Mouse (Mus musculus) layer of hippocampus, postnatal 25 days (tissue): Measurements from ENCODE around the gene Gm44973. TPM values are rescaled to one million over a fixed set of nuclear protein-coding genes. Genes with fewer than 3 reads are reported as not detected.
A peak's percentile ranks its signal among the peaks of the same experiment; 100 is the strongest.
"Not testable (repeated sequence)": the region's sequence is repeated elsewhere in the genome, so short reads cannot be mapped to it uniquely, and the experiment has no call there.

Experiments
- DNase-seq, 2 experiments: peaks; one replicate each; pipeline ENCODE4 v3.0.0; 2022; ENCODE audit warnings: mixed read lengths in 2 of 2, low spot score in 1 of 2; ENCODE audit errors: extremely low spot score in 1 of 2
- total RNA-seq, 2 experiments: library from RNA; stranded (reverse); gene quantifications; 2 replicates each; pipeline ENCODE4 v1.2.3; 2021

The Gm44973 gene
- total RNA-seq, result not detected

DNA sequence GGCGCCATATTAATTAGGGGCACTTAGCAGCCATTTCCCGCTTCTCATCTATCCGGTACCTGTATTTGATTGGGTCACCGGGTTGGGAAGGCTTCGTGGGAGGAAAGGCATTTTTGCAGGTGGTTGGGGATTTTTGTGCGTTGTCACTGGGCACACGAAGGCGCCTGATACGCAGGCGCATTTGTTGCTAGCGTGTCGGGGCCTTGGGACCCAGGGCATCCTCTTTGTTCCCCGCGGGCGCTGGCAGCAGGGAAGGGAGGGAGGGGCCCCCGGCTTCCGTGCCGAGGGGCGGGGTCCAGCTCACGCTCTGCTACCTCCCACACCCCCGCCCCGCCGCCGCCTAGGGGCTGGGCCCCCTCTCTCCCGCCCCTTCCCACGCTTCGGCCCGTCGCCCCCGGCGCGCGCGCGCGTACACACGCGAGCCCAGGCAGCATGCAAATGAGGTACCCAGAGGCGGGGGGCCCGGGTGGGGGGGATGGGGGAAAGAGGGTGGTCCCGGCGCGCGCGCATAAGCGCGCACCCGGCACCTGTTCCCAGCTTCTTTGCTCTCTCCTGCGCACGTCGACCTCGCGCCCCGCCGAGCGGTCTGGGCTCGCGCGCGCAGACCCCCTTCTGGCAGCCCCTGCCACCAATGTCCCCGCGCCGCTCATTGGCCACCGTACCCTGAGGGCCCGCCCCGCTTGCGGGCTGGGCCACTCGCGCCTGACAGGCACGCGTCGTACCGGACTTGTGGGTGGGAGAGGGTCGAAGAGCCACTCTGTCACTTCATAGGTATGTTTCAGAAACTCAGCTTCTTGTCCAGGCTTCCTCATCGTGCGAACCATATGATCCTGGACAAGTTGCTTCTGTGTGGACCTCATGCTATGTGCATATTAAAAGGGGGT is at the start of gene Gm44973:
TSS of gene Gm44973 (plus strand) at position 379 of the 884 bp plus-strand sequence.
- DNase-seq, result peak; percentile 76 to 86

DNA sequence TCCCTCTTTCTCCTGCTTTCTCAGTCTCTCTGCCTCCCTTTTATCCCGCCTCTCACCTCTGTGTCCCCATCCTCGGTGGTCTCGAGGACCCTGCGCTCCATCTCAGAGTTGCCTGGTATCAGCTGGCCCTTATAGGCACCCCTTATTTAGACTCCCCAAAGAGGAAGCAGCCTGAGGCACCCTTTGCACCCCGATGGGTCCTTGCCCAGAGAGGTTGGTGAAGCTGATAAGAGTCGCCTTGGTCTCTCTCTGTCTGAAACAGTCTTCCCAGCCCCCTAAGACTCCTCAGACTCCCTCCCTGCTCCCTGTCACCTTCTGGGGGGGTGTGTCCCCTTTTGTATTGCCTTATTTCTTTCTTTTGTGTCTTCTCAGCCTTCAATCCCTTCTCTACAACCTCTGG is 44.2 kb upstream of the Gm44973 start, which contains the start of gene Sbk3:
TSS of gene Sbk3 (minus strand) at position 101 of the 400 bp plus-strand sequence.
- DNase-seq, result no peak

DNA sequence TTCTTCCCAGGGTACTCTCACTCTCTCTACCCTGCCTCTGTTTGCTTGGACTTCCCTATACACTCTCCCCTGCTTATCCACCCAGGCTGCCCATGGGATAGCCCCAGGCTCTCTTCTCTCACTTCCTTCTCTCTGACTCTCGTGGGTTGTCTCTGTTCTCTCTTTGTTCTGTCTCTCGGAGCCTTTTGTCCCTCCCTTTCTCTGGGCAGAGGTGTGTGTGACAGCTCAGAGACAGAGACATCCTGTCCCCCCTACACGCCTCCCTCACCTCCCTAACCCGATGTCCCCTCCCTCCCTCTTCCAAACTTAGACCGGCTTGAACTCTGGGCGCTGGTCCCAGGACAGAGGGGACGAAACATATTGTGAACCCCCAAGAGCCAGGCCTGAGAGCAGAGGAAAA is 43.6 kb upstream of the Gm44973 start:
- no peak for DNase-seq

DNA sequence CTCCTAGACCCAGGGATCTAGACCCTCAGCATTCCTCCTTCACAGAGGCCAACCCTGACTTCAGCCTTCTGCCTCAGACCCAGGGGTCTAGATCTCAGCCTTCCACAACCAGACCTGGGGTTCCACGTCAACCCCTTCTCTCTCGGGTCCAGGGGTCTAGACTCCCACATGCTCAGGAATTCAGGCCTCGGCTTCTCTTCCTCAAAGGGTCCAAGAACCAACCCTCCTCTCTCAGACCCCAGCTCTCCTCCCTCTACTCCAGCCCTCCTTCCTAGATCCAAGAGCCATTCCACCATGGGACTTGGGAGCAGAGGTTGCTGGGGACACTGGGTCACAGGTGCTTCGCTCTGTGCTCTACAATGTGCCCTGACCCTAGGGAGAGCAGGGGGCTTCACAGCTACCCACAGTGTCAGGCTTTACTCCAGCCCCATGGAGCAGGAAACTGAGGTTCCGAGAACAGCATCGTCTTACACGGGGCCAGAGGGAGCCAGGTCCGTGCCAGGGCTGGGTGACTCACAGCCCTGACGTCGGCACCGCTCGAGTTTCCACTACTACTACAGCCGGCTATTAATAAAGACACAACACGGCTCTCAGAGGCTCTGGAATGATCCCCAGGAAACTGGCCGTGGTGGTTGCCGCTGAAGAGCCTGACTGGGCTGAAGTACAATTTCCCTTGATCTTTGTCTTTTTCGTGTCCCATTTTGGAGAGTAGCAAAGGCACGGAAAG is 42.8 kb upstream of the Gm44973 start:
- no peak for DNase-seq

DNA sequence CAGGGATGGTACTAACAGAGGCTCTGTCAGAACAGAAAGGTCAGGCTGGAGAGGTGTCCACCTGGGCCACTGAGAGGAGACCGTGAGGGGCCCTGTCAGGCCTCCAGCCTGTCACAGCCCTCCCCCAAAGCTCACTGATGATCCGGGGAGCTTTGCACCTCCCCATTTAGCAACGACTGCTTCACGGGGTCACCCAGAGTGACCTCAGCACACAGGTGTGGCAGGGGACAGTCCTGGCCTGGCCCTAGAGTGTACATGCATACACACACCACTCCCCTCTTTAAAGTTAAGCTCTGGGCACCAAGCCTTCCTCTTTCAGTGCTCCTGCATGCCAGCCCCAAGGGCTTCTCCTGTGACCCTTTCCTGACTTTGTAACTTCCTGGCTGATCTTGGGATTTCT is 39.8 kb upstream of the Gm44973 start:
- DNase-seq, result no peak

DNA sequence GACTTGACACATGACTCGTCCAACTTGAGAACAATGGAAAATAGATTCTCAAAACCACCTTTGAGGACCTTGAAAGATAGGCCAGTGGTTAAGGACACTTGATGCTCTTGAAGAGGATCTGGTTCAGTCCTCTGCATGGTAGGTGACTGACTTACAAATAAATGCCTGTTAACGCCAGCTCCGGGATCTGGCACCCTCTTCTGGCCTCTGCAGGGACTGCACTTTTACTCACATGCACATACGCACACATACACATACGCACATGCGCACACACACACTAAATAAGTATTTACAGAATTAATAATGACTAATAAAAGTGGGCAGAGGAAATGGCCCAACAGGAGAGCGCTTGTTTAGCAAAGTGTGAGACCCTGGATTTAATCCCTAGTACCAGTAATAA is 38.5 kb upstream of the Gm44973 start:
- DNase-seq, result no peak

DNA sequence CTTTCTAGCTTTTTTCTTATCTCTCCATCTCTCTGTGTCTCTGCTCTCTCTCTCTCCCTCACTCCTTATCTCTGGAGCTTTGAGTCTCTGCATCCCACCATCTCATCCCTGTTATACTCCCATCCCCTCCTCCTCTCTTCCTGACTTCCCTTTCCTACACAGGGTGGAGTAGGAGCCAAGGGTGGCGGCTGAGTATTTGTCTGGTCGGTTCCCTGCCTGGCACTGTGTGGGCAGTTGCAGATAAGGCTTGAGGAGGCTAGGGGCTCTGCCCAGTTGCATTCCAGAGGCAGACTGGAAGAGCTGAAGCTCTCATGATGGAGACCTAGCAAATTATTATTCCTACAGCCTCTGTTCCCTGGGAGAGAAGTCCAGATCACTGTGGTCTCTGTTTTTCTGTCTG is 27.0 kb upstream of the Gm44973 start:
- DNase-seq, result no peak

DNA sequence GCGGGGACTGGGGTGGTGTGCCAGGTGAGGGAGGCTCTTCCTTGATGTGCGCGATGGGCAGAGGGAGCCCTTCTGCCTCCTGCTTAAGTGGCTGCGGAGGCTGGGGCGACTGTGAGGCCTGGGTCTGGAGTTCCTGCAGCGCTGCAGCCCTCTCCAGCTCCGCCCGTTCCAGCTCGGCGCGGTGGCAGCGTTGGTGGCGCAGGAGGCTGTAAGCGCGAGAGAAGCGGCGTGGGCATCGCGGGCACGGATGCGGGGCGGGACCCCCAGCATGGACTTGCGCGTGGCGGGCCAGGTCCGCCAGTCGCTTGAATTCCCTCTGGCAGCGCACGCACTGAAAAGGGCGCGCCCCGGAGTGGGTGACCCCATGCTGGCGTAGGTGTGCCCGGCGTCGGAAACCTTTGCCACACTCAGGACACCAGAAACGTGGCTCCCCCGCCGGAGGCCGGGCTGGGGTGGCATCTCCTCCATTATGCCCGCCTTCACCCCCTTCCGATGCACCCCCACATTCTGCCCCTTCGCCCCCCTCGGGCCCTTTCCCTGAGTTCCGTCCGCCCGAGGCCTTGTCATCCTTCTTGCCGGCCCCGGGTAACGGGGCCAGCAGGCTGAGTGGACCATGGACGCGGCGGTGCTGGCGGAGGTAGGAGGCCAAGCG is 21.8 kb upstream of the Gm44973 start:
- no peak for DNase-seq

DNA sequence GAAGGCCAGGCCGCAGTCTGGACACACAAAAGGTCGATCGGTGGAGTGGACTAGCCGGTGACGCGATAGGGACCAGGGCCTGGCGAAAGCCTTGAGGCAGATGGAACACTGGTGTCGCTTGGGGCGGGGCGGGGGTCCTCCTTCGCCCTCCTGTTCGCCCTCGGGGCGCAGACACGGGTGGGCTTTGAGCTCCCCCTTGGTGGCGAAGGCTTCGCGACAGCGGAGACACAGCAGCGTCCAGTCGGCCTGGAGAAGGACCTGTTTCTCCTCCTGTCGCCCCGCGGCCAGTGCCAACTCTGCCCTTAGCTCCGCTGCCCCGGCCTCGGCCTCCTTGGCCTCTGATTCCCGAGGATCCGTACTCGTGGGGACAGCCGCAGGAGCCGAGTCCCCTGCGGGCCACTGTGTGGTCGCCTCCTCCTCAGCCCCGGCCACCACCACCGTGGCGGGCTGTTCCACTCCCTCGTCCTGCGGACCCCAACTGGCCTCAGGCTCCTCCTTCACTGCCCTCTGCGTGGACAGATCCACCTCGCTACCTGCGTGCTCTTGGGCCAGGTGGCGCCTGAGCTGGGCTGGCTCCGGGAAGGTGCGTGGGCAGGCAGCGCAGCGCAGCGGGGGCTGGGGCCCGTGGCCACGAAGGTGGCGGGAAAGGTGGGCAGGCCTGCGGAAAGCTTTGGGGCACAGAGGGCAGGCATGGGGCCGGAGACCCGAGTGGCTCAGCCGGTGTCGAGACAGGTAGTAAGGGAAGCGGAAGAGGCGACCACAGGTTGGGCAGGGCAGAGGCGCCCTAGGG is 21.1 kb upstream of the Gm44973 start:
- DNase-seq, result no peak

DNA sequence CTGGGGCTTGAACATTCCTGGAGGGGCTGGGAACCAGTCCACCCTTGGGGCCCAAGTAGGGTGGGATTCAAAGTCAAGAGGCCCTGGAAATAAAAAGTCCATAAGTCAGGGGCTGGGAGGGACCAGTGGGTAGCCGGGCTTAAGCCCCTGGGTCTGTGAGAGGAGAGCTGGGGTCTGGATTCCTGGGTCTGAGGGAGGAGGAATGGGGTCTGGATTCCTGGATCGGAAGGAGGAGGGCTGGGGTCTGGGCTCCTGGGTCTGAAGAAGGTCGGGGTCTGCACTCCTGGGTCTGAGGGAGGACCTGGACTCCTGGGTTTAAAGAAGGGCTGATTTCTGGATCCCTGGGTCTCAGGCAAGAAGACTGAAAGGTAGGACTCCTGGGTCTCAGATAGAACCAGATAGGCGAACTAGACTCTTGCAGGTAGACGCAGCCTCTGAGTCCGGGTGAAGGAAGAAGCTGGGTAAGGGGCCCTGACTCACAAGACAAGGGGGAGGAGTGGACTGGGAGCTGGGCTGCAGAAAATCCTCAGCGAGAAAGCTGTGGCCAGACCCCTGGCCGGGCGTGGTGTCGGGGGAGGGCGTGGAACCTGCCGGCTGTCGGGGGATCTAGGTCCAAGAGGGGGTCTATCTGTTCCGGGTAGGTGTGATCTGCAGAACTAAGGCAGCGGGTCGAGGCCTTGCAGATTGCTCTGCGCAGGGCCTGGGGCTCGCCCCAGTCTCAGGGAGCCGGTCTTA is 19.9 kb upstream of the Gm44973 start:
- no peak for DNase-seq

DNA sequence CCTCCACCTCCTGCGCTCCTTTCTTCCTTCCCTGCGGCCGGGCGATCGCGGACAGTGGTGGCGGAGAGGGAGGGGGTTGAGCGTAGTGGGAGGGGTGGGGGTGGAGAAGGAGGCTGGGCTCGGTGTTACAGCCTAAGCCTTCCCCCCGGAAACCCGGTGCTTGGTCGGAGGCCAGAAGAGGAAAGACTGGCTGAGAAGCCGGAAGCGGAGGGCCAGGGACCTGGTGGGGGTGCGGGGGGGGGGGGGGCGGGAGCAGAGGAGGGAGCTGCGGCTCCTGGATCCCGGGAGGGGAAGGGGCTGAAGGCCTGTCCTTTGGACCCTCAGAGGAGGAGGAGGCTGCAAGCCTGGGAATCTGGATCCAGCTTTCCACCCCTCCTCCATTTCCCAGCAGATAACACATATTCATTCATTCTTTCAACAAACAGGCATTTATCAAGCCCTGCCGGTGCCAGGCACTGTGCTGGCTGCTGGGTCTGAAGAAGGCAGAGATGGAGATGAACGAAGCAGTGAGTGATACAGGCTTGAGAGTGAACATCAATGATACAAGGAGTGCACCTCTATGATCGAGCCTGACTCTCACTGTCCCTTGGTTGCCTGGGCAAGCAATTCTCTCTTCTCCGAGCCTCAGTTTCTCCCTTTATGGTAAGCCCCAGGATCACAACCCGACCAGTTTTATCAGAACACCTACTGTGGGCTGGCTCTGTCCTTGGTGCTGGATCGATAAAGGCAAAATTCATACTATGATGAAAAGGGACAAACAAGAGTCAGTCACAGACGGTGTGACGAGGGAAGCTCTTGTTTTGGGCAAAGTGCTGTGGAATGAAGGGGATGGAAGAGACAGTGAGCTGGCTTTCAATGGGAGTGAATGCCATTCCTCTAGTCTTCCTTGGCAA is 19.0 kb upstream of the Gm44973 start, which contains the start of gene Zfp579:
TSS of gene Zfp579 (minus strand) at position 156 of the 893 bp plus-strand sequence.
- peak; percentile 96 to 97 for DNase-seq

DNA sequence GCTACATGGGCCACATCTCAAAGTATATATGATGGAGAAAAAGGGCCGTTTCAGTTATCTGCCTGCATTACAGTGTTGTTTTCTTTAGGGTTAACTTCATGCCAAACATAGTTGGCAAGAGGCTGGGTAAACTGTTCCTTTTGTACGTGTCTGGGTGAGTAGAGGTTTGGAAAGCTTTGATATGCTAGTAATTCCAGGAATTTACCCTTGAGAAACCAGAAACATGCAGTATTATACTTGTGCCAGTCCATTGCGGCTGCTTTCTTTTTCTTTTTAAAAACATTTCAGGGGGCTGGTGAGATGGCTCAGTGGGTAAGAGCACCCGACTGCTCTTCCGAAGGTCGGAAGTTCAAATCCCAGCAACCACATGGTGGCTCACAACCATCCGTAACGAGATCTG is 18.4 kb upstream of the Gm44973 start:
- DNase-seq, result no peak

DNA sequence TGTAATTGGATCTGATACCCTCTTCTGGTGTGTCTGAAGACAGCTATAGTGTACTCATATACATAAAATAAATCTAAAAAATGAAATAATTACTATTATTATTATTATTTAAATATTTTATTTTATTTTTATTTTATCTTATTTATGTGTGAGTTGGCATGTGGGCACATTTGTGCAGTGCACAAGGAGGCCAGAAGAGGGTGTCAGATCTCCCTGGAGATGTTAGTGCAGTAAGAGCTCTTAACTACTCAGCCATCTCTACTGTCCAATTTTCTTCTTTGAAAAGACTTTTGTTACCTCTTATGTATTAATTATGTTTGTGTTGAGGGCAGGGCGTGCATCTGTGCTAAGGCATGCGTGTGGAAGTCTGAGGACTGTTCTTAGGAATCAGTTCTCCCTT is 15.4 kb upstream of the Gm44973 start:
- DNase-seq, result no peak

DNA sequence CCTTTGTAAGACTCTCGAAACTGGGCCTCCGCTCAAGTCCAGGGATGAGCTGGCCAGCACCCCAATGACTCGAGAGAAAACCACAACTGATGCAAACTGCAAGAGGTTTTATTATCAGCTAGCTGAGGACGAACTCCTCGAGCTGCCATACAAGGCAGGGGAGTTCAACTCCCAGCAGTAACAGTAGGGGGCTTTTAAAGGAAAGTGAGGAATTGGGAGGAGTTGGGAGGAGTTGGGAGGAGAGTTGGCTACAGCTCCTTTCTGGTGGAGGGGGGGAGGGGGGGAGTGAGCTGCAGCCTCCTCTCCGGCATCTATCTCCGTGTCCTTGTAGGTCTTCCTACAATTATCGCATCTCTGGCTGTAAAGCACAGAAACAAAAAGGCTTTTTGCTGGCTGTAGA is 12.4 kb upstream of the Gm44973 start:
- DNase-seq, result not testable (repeated sequence)

DNA sequence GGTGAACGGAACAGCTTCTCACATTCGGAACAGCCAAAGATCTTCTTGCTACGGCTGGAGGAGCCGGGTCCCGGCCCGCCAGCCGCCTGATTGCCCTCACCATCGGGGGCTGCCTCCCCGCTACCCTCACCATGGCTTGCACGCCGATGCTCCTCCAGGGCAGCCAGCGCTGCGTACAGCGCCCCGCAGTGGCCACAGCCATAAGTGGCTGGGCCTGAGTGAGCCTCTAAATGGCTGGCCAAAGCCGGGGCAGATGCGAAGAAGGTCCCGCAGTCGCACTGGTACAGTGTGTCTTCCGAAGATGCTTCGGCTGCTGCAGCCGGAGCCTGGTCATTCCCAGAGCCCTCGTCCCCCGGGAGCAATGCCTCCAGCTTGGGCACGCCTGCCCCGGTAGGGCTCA is 7.1 kb upstream of the Gm44973 start:
- no peak for DNase-seq

DNA sequence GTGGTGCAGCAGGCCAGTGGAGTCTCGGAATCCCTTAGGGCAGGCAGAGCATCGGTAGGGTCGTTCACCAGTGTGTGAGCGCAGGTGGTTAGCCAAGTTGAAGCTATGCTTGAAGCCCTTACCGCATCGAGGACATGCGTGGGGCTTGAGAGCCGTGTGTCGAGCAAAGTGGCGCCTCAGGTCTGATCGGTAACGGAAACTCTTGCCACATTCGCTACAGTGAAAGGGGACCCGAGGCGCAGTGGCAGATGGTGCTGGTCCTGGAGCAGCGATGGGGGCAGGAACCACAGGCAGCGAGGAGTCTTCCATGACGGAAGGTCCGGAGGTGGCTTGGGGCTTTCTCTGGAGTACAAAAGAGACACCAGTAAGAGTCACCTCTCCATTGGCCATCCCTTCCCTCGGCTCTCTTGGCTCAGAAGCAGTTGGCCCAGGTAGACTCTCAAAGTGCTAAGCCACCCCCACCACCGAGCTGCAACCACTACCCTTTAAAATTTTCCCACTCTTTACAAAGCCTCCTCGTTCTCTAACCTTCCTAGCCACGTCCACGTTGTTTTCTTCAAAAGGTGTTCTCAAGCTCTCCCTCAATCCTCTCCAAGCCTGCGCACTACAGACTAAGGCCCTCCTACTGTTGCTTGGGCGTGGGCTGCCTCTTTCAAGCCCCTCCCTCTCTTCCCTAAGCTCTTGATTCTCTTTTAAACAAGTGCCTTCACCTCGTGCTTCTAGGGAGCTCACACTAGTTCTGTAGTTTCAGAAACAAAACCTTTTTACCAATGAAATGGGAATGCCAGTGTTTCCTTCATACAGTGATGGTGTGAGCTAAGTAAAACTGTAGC is 2.4 kb upstream of the Gm44973 start:
- no peak for DNase-seq

DNA sequence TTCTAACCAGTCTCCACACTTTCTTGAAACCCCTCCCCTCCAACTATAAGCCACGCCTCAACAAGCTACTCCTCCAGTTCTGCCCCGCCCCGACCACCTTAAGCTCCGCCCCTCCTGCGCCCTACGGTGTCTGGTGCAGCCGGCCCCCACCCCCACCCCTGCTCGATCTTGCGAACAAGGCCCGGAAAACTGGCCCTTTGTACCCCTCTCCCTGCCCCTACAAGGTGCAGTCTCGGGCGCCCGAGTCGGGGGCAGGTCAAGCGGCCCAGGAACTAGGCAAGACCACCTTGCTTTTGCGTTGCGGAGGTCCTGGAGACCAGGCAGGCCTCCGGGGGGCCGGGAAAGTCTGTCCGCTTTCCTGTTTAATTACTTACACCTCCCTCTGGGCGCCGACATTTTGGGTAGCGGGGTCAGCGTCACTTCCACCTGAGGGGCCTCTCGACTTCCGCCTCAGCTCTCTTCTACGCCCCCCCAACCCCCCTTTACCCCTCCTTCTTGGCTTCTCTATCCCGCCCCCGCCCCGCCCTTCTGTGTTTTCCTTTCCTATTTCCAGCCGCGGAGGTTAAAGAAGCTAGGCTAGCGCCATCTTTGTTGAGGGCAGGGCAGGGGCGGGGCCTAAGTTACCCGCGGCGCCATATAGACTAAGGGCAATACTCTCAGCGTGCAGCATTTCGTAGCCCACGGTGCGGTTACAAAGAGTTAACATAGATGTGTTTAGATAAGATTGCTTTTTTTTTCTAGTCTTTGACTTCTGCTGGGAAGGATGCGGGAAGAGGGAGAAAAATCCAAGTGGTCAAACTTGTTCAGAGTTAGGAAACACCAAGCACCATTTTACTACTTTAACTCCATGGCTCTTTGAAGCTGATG is 812 bp upstream of the Gm44973 start, which contains the start of the genes Zfp524 and Fiz1:
TSS of gene Zfp524 (plus strand) at position 165 of the 867 bp plus-strand sequence.
TSS of gene Fiz1 (minus strand) at position 447 of the 867 bp plus-strand sequence.
- peak; percentile 93 for DNase-seq
